Mouse (Mus musculus) right cerebral cortex, adult 18-20 months (tissue): Measurements from ENCODE around the gene Plekhj1.

ENCODE experiments used
- DNase-seq: peaks from one replicate; pipeline ENCODE4 v3.0.0; 2022; ENCODE audit warnings: mixed read lengths

Plekhj1 gene

DNA sequence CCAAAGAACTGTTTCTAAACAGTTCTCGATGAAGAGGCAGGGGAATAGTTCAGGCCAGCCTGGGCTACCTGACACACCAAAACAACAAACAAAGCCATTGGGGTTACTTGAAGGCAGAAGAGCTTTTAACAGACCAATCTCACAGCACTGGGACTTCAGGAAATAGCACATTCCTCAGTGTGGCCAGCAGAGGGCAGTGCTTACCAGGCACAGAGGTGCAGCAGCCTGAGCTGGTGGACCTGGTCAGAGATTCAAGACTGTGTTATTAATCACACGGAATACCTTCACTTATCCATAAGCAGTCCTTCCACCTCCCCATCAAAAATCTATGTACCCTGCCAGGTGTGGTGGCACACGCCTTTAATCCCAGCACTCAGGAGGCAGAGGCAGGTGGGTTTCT is 51.0 kb downstream of the Plekhj1 start:
- peak; percentile 79 for DNase-seq
